Mouse (Mus musculus): ENCODE results near the gene Serpinb9b.

- no peak for TF ChIP-seq GATA1 (IDR thresholded peaks at IDR 0.05; ENCODE audit: borderline replicate concordance, low read length)
- no peak for TF ChIP-seq CTCF (IDR thresholded peaks at IDR 0.05; ENCODE audit: low read depth, low read length)
- TF ChIP-seq TAL1 (conservative IDR thresholded peaks at IDR 0.05; ENCODE audit: low read depth, low read length), result no peak
- TF ChIP-seq POLR2AphosphoS5 (IDR thresholded peaks at IDR 0.05; ENCODE audit: insufficient replicate concordance, low read depth, low read length), result no peak
- TF ChIP-seq GATA2 (IDR thresholded peaks at IDR 0.05; ENCODE audit: borderline replicate concordance, low read depth, low read length), result no peak
These were observed 44.6 kb downstream of the Serpinb9b start for GRCm38 (mm10) chr13:33071776-33072175.
